Mouse (Mus musculus) spleen, adult 2 months (tissue): ENCODE measurements around the gene Mpc2.

Experiments
- CTCF ChIP-seq: fragments of 200-500 bp; IDR thresholded peaks from 2 replicates; pipeline ENCODE4 v1.5.1; 2011; ENCODE audit warnings: mild to moderate bottlenecking, inconsistent platforms; ENCODE audit not compliant: insufficient read depth, insufficient read length, insufficient replicate concordance; ENCODE audit errors: extremely low read depth
- POLR2A ChIP-seq: fragments of 200-500 bp; IDR thresholded peaks from 2 replicates; pipeline ENCODE4 v1.6.1; 2011; ENCODE audit warnings: low read depth, low read length, inconsistent platforms

- TF ChIP-seq CTCF: no peak
- no peak for TF ChIP-seq POLR2A
Observed at GRCm38 (mm10) chr1:165438289-165439021, 22.0 kb upstream of the Mpc2 start.
